Mouse (Mus musculus): ENCODE results near the gene Acoxl.

The Acoxl gene

DNA sequence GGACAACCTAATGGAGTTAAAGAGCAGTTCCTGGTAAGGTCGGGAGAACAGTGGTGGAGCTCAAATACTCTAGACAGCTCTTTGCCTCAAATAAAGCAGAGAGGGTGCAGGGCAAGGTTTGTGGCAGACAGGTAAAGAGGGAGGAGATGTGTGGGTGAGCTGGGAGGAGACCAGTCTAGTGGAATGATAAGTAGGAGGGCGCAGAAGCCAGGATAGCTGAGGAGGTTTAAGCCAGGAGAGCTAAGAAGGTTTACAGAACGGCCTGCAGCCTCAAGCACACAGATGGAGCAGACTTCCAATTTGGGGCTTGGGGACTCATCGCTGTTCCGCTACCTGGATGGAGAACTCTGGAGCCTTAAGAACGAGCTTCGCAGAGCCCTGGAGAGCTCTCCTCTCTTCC lies at the start of gene Acoxl:
Gene Acoxl (plus strand): TSS at position 301 of the 400 bp plus-strand sequence.
- no peak for DNase-seq

DNA sequence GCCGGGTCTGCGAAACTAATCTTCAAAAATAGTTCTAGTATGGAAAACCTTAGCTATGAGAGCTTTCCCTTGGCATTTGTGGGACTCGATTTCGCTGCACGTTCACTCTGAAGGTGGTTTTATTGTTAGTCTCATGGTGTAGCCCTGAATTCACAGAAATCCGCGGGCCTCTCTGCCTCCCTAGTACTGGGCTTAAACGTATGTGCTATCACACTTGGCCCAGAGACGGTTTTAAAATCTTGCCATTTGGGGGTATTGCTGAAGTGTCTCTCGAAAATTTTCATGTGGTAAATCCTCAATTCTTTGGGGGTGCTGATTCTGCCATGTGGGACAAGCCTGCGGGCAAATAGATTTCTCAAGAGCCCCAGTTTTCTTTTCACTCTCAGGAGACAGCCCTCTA lies 49.5 kb upstream of the Acoxl start:
- DNase-seq = no peak

DNA sequence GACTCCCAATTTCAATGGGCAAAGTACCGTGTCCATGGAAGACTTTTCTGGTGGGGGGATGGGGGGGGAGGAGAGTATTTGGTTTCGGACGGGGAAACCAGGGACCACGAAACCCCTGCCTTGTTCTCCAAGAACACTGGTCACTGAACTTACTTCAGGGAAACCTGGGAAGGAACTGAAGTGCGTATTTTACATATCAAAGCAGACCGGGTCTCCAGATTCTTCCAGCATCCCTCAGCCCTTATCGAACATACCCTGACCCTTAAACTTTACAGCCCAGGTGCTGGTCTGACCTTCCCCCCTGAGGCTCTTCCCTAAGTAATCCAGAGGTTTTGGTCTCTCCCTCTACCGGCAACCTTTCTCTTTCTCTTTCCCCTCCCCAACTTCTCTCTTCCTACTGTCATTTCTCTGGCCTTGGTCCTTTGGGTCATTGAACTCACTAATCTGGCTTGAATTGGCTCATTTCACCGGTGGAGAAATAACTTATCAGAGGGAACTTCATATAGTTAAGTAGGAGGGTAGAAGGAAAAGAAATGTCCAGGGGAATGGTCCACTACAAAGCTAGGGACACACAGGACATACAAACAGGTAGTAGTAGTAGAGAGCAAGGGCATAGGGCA lies 48.9 kb upstream of the Acoxl start:
- no peak for DNase-seq

DNA sequence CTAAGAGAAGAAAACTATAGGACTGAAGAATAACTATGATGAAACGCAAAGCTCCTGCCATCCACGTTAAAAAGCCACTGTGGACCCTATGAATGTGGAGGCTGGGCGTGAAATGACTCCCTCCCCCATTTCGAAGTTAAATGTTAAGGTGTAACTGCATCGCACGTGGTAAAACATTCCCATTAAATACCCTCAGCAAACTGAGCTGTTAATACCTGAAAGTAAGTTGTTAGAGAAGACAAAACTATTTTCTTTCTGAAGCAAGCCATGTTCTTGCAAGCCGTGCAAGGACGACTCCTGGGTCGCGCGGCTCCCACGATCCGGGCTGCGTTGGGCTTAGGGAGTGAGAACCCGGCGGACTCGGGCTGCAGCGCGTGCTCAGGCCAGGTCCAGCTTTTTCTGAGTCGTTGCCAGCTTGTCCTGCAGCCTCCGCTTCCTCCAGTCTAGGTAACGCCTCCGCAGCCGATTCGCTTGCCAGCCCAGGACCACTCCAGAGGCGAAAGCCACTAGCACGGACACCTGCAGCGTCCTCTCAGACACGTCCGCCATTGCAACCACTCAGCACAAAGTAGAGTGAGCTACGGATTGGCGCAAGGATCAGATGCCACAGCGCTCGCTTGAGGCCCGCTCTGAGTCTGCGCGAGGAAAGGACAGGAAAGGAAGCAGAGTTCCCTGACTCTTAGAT lies 46.6 kb upstream of the Acoxl start, which contains the start of gene Mtln:
Gene Mtln (minus strand): TSS at position 570 of the 685 bp plus-strand sequence.
- DNase-seq = peak; percentile 79

DNA sequence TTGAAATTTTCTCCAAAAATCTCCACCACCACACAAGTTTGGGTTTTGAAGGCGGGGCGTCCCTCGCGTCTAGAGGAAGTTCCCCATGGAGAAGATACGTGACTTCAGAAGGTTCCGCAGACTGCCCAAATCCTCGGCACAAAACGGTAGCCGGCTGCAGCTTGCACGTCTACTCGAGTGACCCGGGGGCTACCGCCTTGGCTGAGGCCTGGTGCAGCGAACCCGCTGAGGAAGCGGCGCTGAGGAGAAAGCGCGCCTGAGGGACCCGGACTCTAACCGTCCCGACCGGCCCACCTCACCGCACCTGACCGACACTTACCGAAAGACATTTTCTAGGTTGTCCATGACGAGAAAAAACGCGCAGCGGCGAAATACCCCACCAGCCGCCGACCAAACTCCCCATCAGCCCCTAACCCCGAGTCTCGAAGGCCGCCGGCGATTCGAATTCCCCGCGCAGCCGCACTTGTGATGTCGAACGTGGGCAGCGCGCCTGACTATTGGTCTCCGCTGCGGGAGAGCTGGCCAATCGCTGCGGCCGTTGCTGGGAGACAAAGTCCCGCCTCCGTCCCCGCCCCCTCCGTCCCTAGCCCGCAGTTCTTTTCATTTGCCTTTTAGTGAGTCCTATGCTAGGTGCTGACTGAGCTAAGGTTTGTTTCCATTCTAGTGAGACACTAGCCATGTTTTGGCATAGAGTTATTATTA lies 7.1 kb upstream of the Acoxl start, which contains the start of gene Bub1:
Gene Bub1 (minus strand): TSS at position 465 of the 702 bp plus-strand sequence.
- peak; percentile 99 for DNase-seq

DNA sequence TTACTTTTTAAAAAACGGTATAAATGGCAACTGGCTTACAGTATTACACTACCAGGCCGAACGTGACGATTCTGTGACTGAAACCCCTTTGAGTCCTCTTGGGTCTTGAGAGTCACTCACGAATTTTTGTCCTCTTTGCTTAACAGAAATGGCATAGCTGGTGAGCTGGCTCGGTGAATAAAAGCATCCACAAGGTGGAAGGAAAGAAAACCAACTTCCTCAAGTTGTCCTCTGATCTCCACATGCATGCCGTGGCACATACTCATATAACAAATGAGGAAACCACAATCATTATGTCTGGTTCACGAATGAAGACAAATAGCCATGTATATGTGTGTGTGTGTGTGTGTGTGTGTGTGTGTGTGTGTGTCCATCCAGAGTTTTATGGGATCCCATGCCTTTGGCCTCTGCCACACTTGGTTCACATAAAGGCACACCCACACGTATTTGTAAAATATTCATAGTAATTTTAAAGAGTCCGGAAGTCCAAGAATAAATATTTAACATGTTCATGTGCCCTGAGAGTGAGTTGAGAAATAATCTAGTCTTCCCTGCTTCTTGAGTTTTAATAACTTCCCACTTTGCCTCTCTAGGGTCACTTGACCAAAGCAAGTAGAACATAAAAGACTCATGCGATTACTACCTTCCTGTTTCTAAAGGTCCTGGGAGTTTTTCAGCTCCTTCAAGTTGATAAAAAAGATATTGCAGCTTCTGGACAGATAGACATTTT lies 6.4 kb upstream of the Acoxl start:
- DNase-seq = no peak

DNA sequence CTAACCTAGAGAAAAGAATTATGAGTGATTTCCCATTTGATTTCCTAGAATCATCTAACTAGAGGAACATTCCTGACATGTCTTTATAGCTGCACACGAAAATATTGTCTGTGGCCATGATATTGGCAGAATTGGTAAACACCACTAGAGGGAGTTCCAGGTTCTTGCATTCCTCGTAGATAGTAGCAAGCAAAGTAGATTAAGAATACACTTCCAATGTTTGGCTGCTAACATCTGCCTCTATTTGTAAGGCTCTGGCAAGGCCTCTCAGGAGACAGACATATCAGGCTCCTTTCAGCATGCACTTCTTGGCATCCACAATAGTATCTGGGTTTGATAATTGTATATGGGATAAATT lies 5.9 kb upstream of the Acoxl start:
- DNase-seq = no peak

DNA sequence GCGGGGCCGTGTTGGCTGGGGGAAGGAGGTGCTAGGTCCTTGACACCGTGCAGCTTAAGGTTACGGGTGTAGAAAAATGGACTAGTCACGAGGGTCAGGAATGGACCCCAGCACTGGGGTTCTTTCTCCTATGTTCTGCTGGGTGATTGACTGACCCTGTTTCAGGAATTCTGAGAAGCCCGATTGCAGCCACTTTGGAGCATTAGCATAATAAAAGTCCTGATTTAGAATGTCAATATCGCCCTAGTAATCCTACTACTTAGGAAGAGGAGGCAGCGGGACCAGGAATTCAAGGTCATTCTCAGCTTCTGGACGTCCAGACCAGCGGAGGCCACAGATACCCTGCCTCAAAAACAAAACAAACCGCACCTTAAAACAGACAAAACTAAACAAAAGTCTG lies 749 bp downstream of the Acoxl start:
- DNase-seq = no peak

DNA sequence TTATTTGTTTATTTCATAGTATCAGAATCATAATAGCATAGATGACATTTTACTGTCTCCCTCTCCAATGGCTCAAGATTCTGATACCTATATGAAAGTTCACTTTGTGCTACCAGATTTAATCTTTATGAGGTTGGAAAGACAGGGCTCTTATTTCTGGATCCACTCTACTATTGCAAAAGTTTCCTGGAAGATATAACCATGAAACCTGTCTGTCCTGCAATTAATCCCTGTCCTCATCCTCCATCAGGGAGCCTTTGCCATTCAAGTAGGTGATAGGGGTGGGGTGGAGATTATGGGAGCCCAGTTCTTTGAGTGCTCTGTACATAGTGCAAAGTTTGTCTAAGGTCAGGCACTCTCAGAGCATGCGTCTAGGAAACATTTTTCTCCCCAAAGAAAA lies 2.7 kb downstream of the Acoxl start:
- no peak for DNase-seq

DNA sequence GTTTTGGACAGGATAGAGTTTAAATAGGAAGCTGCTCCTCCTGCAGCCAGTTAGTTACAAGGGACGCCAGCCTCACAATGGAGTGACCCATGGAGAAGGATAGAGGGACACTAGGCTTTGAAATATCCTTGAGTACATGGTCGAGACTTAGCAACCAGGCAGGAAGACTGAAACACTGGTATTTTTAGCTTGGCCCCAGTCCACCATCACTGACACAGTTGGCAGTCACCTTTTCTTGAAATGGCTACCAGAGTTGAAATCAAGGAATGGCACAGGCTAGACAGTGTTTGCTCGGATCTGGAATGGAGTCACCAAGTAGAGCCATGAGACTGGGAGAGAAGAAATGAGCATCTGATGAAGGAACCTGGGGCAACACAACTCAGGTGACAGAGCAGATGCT lies 3.7 kb downstream of the Acoxl start:
- no peak for DNase-seq

DNA sequence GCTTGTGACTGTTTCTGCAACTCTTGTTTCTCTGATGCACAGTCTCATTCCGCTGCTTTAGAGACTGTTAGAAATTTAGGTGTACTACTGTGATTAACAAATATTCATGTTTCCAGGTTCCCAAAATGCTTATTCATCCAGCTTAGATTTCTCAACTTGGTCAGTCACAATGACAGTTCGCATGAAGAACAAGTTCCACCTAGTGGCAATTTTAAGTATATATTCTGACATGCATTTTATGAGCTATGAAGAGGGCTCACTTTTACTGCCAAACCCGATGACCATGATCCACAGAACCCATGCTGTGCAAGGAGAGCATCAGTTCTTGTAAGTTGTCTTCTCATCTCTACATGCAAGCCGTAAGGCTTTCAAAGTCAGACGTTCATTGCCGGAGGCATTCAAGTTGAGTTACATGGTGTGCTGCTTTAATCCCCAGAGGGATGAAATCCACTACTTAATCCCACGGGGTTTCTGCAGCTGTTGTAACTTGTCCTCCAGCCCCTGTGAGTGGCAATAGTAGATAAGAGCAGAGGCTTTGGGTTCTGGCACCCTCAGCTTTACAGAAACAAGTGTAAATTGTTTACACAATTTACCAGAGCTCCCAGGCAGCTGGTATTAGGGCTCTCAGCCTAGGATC lies 6.8 kb downstream of the Acoxl start:
- no peak for DNase-seq

DNA sequence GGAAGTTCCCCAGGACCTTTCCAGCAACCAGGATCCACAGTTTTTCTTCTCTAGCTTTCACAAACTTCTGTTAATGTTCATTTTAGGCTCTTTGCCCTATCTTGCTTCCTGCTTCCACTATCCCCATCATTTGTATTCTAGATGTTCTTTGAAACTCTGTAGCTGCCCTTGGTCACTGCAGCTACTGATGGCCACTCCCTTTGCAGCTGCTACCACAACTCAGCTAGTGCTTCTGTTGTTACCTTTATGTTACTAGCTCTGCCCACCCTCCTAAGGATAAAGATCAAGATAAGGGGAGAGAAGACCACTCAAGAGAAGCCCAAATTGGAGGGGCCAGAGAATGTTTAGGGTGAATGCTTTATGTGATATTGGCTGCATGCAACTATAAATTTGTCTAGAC lies 7.3 kb downstream of the Acoxl start:
- DNase-seq = no peak

DNA sequence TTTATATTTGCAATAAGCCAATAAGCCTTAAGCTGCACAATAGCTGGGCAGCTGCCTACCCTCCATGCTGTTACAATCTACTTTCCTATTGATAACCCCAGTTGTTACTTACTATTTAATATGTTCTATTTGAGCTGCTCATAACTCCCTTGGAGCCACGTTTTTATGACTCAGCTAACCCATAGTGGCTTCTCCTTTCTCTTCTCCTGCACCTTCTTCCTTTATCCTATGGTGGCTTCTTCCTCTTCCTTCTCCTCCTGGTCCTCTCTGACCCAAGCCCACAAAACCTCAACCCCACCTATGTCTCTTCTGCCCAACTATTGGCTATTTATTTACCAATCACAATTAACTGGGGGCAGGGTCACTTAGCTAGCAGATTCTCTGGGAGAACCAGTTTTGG lies 7.9 kb downstream of the Acoxl start:
- no peak for DNase-seq

DNA sequence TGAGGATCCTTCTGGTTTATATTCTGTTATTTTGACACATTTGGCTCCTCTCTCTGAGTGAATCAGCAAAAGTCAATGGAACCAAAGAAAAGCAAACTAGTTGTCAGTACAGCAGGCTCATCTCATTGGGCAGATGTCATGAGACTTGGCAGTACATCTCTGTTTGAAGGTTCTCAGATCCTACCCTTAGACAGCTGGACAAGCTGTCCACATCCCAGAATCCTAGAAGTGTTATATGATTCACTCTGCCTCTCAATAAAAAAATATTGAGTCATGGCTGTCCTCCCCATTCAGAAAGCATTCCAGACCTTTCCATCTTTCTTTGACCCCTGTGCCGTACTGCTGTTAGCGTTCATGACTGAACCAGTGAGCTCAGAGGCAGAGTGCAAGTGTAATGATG lies 11.7 kb downstream of the Acoxl start:
- no peak for DNase-seq

DNA sequence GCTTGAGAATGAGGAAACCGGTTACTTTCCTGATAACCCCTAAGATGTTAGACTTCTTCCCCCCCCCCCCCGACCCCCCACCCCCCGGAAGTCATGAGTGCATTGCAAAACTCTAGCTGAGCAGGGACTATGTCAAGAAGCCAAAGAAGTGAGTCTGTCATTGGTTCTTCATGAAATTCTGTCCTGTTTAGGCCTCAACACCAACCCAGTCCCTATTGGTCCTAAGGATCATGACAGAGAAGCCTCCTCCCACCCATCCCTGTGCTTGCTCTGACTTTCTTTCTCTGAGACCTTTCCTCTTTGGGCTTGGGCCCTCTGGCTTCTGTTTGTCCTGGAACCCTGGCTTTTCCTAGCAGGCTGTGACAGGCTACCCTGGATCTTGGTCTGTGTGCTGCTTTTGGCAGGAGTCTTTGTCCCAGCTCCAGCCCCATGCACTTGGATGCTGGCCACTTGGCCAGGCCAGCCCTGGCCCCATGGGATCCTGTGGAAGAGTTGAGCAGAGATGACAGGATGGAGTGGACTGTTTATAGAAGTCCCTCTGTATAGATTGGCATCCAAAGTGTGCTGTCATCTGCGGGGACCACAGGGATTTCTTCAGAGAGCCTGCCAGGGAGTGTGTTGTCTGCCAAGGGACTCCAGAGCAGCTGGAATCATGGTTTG lies 15.8 kb downstream of the Acoxl start:
- DNase-seq = peak; percentile 40

DNA sequence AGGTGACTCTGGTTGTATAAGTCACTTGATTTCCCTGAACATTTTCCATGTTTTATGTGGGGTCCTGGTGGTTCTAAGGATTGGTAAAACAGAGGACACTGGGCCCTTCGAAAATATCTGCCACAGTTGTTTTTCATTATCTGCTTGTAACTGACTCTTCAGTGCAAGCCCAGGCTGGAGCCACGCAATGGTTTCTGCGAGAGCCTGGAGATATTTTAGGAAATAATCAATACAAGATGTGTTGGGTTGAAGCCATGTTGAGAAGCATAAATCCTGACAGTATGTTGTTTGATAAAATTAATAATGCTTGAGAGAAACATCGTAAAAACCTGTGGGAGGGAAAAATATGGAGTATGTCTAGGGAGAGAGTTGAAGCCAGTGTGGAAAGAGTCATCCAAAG lies 25.7 kb downstream of the Acoxl start:
- no peak for DNase-seq

DNA sequence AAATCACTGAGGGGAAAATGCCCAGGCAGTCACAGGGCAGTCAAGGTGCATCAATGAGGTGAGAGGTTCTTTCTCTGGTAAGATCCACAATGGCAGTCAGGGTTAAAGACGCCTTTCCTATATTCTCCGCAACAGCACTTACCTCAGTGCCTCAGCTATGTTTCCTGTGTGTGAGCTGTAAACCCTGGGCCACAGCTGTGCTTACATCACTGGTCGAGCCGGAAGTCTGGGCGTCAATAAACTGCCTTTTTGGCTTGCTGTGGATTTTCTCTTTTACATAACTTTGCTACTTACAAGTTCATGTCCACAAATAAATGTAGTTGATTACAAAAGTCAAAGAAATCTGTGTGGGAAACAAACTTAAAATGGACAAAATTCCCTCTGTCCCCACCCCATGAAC lies 42.4 kb downstream of the Acoxl start:
- DNase-seq = no peak

DNA sequence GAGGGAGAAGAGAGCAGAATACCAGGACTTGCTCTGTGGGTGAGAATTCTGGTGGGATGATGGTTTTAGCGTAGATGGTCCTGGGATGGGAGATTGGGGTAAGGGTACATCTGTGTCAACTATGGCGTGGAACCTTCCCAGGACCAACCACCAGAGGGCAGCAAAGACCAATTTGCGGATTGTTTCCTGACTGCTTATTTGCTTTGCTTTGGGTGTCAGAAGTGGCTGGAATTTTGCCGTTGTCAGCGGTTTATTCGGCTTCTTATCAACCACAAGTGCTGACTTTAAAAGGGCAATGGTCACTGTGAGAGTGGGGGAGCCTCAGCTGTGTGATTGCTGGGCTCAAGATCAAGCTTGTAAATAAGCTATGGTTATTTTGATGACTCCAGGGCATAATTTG lies 50.8 kb downstream of the Acoxl start:
- peak; percentile 96 for DNase-seq

DNA sequence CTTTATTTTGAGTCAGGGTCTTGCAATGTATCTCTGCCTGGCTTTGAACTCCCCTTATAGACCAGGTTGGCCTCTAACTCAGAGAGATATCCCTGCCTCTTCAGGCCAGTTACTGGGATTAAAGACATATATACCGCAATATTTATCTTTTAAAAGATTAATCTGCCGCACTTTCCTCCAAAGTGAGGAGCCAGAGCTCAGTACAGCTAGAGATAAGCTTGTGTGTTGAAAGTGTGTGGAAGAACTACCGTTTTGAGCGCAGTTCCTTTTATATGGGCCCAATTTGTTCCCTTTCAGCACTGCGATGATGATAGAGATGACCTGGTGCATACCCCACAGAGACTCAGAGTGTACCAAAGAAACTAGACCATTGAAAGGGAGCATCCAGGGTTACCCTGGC lies 51.3 kb downstream of the Acoxl start:
- no peak for DNase-seq

DNA sequence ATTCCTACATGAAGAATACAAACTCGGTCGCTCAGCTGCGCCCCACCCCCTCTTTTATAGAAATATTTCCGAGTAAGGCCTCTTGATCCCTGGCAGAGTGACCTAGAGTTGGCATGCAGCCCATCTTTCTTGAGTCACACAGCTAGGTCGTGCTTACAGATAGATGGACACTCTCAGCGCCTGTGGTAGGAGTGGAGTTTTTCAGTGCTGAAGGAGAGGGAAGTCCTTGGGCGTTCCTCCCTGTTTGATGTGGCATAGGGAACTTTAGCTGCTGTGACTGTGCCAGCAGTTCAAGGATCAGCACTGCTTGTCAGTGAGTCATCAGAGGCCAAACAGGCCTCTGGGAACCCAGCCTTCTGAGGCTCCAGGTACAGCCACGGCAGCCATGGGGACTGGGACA lies 51.9 kb downstream of the Acoxl start:
- DNase-seq = no peak

DNA sequence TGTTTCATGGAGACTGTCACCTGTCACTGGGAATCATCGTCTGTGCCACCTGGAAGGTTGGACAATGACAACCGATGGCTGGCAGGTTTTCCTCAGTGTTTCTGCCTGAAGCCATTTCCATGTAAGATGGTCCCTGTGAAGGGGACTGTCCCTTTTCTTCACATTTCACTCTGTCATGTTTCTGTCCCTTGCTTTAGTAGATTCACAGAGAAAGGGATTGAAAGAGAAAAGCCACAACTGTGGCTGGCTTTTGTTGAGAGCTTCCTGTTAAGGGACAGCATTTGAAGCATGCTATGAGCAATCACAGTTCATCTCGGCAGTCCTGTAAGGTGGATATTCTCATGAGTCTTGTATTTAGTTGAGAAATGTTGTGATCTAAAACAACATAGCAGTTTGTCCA lies 52.4 kb downstream of the Acoxl start:
- no peak for DNase-seq

DNA sequence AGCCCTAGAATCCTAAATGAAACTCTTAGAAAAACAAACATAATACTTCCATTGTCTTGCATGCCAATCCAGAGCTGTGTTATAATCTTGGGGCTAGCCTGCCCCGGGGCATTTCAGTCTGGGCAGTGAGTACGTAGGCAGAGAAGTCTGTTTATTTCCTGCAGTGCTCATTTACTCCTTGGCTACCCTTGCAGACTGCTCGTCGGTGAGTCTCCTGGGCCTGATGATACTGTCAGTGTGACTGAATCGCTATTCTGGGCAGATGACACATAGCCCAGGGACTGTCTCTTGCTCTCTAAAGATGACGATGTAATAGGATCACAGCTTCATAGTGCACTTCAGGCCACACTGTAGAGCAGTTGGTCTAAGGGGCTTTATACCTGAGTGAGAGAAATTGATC lies 56.2 kb downstream of the Acoxl start:
- DNase-seq = no peak

DNA sequence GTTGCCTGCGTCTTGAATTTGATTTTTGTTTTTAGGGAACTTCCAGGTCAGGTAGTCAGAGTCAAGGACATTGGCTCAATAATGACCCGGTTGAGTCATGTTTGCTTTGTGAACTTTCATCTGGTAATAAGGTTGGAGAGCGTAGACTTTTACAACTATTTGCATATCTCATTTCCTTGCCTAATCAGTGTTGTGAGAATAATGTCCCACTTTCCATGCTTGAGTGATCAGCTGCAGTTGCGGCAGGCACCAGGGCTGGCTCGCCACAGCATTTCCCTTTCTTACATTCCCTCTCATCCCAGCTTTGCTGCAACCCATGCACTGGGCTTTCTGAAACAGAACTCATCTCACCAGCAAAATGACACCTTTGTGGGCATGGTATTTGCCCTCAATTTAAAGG lies 59.0 kb downstream of the Acoxl start:
- DNase-seq = no peak
